Mouse (Mus musculus) R1 (cell line): ENCODE results near the gene Ndufb4.
A peak's percentile ranks its signal among the peaks of the same experiment; 100 is the strongest.

Source experiments
- DNase-seq: peaks from one replicate; pipeline ENCODE4 v3.0.0-alpha.2; 2018; ENCODE audit warnings: low read depth, low spot score

Gene Ndufb4

DNA sequence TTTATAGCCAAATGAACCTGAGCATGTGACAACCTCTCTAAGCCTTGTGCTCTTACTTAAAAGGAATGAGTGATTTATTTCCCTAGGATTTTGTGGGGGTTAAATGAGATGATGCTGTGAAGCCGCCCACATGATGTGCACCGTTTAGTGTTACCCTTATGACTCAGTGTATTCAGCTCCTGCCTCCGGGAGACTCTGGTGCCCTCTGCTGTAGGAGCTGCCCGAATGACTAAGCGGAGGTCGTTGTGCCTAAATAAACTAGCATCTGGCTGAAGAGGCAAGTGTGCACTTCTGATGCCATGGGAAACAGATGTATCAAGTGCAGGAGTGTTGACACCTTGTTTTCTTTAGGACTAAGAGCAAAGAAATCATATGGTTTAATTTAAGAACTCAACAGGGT is 18.1 kb downstream of the Ndufb4 start:
- DNase-seq = peak; percentile 31

DNA sequence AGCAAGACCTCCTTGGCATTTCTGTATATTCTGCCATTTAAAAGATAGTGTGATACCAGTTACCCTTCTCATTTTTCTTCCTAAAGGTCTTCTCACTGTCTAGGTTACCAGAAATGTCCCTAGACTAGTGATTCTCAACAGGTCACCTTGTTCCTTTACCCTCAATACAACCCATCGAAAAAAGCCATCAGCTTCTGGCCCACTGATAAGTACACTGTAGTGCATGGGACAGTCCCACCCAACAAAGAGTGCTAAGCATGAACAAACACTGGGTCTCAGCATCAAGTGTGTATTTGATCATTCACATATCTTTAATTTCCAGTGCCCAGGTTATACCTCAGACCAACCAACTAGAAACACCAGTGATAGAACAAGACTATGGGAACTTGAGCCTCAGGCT is 19.2 kb downstream of the Ndufb4 start:
- no peak for DNase-seq

- no peak for DNase-seq
Measured at GRCm38 (mm10) chr16:37634578-37634977, 19.7 kb downstream of the Ndufb4 start.

DNA sequence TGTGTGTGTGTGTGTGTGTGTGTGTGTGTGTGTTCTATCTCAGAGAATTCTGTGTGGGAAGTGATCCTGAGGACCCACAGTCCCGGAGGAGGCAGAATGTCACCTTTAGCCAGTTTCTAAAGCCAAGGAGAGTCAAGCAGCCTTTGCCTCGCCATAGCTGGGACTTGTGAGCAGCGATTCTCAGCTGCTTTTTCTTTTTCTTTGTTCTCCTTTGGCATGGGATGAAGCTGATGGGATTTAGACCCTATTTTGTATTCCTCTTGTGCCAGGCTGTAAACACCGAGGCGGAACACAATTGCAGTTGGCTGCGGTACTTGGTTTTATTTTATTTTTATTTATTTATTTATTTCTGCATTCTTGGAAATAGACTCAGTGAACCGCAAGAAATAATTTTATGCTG is 25.2 kb downstream of the Ndufb4 start:
- no peak for DNase-seq

DNA sequence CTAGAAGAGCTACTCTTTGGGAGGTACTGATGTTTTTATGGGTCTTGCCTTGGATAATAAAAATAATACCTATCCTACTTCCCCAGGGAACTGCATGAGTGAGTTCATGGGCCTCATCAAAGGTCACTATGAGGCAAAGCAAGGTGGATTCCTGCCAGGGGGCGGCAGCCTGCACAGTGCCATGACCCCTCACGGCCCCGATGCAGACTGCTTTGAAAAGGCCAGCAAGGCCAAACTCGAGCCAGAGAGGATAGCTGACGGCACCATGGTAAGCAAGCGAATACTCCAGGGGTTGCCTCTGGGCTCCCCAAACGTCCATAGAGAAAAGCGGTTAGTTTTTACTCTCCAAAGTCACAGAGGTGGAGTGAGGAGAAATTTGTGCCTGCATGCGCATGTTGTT is 25.9 kb downstream of the Ndufb4 start:
- no peak for DNase-seq

- DNase-seq = no peak
Measured at GRCm38 (mm10) chr16:37626388-37626949, 27.8 kb downstream of the Ndufb4 start.

GRCm38 (mm10) chr16:37622919-37623318 is 31.3 kb downstream of the Ndufb4 start:
- no peak for DNase-seq

GRCm38 (mm10) chr16:37622403-37622802 is 31.9 kb downstream of the Ndufb4 start:
- no peak for DNase-seq

DNA sequence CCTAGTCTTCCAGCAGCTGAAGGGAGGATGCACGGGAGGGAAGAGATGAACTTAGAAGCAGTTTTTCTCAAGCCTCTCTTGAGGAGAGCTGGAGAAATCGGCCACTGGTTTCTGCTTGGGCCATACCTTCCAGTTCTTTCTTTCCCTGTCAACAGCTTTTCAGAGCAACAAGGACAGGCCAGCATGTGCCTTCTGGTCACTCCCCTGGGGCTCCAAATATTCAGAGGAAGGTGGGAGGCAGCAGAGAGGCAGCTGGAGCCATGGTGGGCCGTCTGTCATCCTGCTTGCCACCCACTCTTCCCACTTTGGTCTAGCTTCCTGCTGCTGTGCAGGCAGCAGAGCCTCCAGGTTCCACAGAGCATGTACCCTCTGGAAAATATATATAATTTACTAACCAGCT is 36.6 kb downstream of the Ndufb4 start:
- no peak for DNase-seq

GRCm38 (mm10) chr16:37616104-37616503 is 38.1 kb downstream of the Ndufb4 start:
- DNase-seq = no peak

GRCm38 (mm10) chr16:37615429-37615828 is 38.8 kb downstream of the Ndufb4 start:
- DNase-seq = no peak

- DNase-seq = no peak
Measured at GRCm38 (mm10) chr16:37614540-37614939, 39.7 kb downstream of the Ndufb4 start.

DNA sequence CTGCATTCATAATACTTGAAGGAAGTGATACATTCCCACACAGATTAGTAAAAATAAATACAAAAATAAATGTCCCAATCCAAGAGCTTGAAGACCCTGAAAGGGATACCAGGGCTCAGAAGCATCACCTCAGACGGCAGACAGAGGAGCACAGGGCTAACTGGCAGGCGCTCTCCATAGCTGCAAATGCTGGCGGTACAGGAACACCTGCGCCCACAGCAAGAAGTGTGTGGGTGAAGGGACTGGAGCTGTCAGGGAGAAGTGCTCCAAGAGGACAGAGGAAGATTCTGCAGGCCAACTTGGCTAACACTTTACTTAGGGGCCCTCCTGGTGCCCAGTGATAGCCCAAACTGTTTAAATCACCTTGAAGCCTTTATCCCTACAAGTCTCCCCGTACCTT is 42.2 kb downstream of the Ndufb4 start:
- DNase-seq = no peak

GRCm38 (mm10) chr16:37611072-37611471 is 43.2 kb downstream of the Ndufb4 start:
- no peak for DNase-seq

DNA sequence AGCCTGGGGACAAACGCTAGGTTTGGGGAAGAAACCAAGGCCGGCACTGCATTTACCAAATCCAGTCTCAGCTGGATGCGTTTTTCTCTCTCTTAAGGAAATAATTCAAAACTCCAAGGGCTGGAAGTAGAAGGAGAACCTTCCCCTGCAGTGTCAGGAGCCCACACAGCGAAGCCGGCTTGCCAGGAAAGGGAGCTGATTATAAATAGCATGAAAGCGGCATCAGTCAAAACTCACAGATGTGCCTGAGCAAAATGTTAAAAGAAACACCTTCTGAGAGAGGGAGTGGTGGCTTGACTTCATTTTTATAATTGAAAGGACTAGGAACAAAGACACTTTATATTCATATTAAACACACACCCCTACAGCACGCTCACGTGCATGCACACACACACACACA is 43.9 kb downstream of the Ndufb4 start:
- DNase-seq = no peak

DNA sequence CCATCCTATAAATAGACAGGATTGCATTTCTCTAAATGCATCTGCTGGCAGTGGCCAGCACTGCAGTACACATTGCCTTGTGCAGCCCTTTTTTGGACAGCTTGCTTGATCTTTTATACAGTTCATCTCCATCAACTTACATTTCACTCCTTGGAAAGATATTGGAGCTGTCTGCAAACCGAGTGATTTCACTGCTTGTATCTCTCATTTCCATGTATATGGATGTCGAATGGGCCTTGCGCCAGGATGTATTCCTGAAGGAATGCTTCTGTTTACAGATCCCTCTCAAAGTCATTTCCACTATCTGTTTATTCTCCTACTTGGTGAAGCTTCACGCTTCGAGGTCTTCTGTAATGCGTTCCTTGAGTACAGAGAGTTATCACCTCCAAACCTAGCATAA is 50.0 kb downstream of the Ndufb4 start:
- no peak for DNase-seq

DNA sequence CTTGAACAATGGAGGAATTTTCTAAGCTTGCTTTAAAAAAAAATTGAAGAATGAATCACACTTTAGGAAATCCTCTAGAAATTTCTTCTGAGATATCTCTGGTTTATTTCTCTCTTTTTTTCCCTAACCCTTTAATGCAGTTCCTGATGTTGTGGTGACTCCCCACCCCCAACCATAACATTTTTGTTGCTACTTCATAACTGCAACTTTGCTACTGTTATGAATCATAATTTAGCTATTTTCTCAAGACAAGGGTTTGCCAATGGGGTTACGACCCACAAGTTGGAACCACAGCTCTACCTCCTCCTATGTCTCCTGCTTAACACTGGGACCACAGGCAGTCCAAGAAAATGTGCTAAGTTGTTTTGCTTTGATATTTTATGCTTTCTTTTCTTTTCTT is 50.8 kb downstream of the Ndufb4 start:
- DNase-seq = no peak

GRCm38 (mm10) chr16:37599326-37599725 is 54.9 kb downstream of the Ndufb4 start:
- no peak for DNase-seq

DNA sequence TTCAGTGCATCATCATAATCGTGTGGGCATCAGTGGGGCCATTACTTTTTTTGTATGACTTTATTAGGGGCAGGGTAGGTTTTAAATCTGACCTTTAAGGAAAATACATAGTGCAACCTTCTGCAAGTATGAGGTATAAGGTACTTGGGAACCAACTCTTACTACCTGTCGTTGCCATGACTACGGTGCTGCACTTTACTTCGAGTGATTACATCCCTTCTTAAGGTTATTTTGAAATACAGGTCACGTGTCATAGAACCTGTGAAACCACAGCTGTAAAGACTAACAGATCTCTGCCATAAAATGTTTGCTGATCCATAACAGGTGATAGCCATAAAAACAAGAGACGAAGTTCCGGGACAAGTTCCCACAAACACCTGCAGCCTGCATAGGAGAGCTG is 55.8 kb downstream of the Ndufb4 start:
- peak; percentile 8 for DNase-seq

DNA sequence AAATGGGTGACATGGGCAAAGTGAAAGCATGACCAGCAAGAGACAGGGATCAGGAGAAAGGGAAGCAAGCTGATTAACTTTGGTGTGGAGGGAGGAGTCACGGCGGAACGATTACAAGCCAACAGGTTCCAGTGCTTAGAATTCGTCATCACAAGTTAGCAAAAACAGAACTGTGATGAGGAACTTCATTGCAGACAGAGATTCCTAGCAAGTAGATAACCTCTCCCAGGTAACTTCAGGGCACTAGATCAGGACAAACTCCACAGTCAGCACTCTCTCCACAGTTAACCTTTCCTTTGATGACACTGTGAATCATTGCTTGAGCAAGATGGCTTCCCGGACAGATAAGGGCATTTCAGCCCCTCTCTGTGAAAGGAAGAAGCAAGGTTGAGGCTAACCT is 56.8 kb downstream of the Ndufb4 start:
- no peak for DNase-seq
